Mouse (Mus musculus): Measurements from ENCODE around the gene Pxn.

DNA sequence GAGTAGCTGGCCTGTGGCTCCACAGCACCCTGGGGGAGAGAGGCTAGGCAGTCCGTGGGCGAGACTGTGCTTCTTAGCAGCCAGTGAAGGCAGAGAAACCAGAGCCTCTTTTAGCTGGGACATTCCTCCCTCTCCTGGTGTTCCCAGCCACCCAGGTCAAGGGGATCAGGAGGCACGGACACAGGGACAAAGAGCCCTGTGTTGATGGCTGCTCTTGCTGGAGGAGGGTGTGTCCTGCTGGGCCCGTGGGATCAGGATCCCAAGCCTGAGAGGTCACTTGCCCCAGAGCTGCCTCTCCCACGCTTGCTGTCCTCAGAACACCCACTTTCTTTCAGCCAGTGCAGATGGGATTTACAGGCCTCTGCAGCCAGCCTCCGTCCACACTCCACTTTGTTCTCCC, 40.5 kb downstream of the Pxn start:
- TF ChIP-seq MYOG (IDR thresholded peaks at IDR 0.05; ENCODE audit: control insufficient read depth in 1 of 3, insufficient read depth in 1 of 3, insufficient read length in 2 of 3, low read depth in 2 of 3), result no peak
- no peak for TF ChIP-seq POLR2A (IDR thresholded peaks at IDR 0.05; ENCODE audit: insufficient read length, low read depth)
- TF ChIP-seq USF1 (IDR thresholded peaks at IDR 0.05; ENCODE audit: low read depth), result no peak
- no peak for TF ChIP-seq E2F4 (IDR thresholded peaks at IDR 0.05; ENCODE audit: insufficient read depth)
- no peak for TF ChIP-seq TCF12 (IDR thresholded peaks at IDR 0.05; ENCODE audit: insufficient read depth, poor library complexity, severe bottlenecking)
